8 mouse cellular contexts compared by ENCODE assay signal in genomic region chr12:3805852-3806251, GRCm38 (mm10). TPM values are rescaled to one million over a fixed set of nuclear protein-coding genes. Genes with fewer than 3 reads are reported as not detected.
DNase-seq lines count a peak whose midpoint lies in the region; ATAC-seq and TF ChIP-seq lines count a peak whose summit lies in the region.

Gene Dnmt3a, plus strand, starts transcription at chr12:3806007.

- peak within 1 kb of the TSS; percentile 93 for H3K9ac ChIP-seq in midbrain, embryonic 15.5 days

- H3K4me3 ChIP-seq in spleen, adult 2 months (ENCODE audit: extremely low read depth, insufficient read depth, insufficient read length) = peak within 1 kb of the TSS; percentile 91
- H3K4me3 ChIP-seq in midbrain, embryonic 15.5 days = peak within 1 kb of the TSS; percentile 80

- peak within 1 kb of the TSS; percentile 66; the same call in 1 of the 2 replicates for H3K27ac ChIP-seq in spleen, adult 2 months (ENCODE audit: insufficient read depth, low read length)
- H3K27ac ChIP-seq in midbrain, embryonic 15.5 days = peak within 1 kb of the TSS; percentile 93

- peak within 1 kb of the TSS; percentile 73 for H3K4me2 ChIP-seq in midbrain, embryonic 15.5 days

- WGBS in spleen, adult 2 months = 30% methylated on average over 4 of the region's 4 CpGs
- 23% methylated on average over 4 of the region's 4 CpGs for WGBS in midbrain, embryonic 15.5 days

- TF ChIP-seq CTCF in spleen, adult 2 months (IDR thresholded peaks at IDR 0.05; ENCODE audit: extremely low read depth, insufficient read depth, insufficient read length, insufficient replicate concordance) = no peak

- peaks cover 12% of the 10 kb centered on the region for H3K4me1 ChIP-seq in spleen, adult 2 months (ENCODE audit: control insufficient read depth, insufficient read depth, insufficient read length)
- peaks cover 32% of the 10 kb centered on the region for H3K4me1 ChIP-seq in midbrain, embryonic 15.5 days

- H3K36me3 ChIP-seq in spleen, adult 2 months (ENCODE audit: control insufficient read depth, insufficient read depth, low read length) = no peaks in the 10 kb centered on the region
- no peaks in the 10 kb centered on the region for H3K36me3 ChIP-seq in midbrain, embryonic 15.5 days (replicated peaks)

- TF ChIP-seq POLR2A in spleen, adult 2 months (IDR thresholded peaks at IDR 0.05; ENCODE audit: low read depth, low read length) = no peak

- no peak for DNase-seq in spleen, adult 2 months (ENCODE audit: low read depth in 1 of 2, low spot score in 2 of 2)
- DNase-seq in spleen, adult 18-20 months = no peak
- DNase-seq in cerebellum, postnatal 10 days = peak; percentile 49 to 52
- DNase-seq in heart, adult 8-10 months (ENCODE audit: low spot score) = no peak
- no peak for DNase-seq in layer of hippocampus, postnatal 25 days (ENCODE audit: extremely low spot score in 1 of 2, low spot score in 1 of 2)
- no peak for DNase-seq in natural killer cell, adult 2 months (ENCODE audit: low spot score in 2 of 2)
- DNase-seq in embryo, embryonic 9.5 days (ENCODE audit: extremely low spot score) = no peak

- peak; percentile 22 for ATAC-seq in midbrain, embryonic 15.5 days (replicated peaks)

- H3K9me3 ChIP-seq in midbrain, embryonic 15.5 days = no peaks in the 10 kb centered on the region

- H3K27me3 ChIP-seq in spleen, adult 2 months (ENCODE audit: control insufficient read depth, insufficient read depth, low read length) = no peaks in the 10 kb centered on the region
- no peaks in the 10 kb centered on the region for H3K27me3 ChIP-seq in midbrain, embryonic 15.5 days (replicated peaks)

RNA-seq across cellular contexts. Expression of gene Dnmt3a, which starts in this region (rescaled TPM):
- polyA plus RNA-seq in spleen, adult 2 months (2012; rRNA removed) = 19.3 and 22.4 TPM in 2 replicates
- 10 to 100 TPM; 46.0 to 59.4 (median 50.9) TPM for total RNA-seq in heart, adult 8-10 months (2022)
- total RNA-seq in layer of hippocampus, postnatal 25 days (2021) = 100 to 1,000 TPM in 1 of 2 experiments, 10 to 100 TPM in 1; 91.4 to 116 TPM
- polyA plus RNA-seq in midbrain, embryonic 15.5 days (2015; fragmentation: Nextera tagmentation; extraction: Ambion mirVana) = 144 and 152 TPM in 2 replicates

Comparison
In these comparisons a context has a peak if more than half of its experiments do, and no peak if none do; other contexts are left out.
1. DNase-seq: peak in cerebellum, postnatal 10 days (2 of 2); none in spleen, adult 2 months (0 of 2), spleen, adult 18-20 months (0 of 2), heart, adult 8-10 months (single experiment), layer of hippocampus, postnatal 25 days (0 of 2), natural killer cell, adult 2 months (0 of 2) and embryo, embryonic 9.5 days (single experiment).